Mouse (Mus musculus) liver, embryonic 15.5 days (tissue): Measurements from ENCODE around the gene Ccdc174. TPM values are rescaled to one million over a fixed set of nuclear protein-coding genes. Genes with fewer than 3 reads are reported as not detected.

Source experiments
- ATAC-seq: fragments of 200-750 bp; cut with Nextera tagmentation; 2 replicates; pipeline ENCODE4 v1.8.0; 2017; ENCODE audit warnings: moderate number of reproducible peaks, mild to moderate bottlenecking, moderate library complexity; ENCODE audit not compliant: insufficient read depth
- H3K27ac ChIP-seq: fragments of 300-500 bp; sonication (generic); replicated peaks from 2 replicates; pipeline ENCODE4 v1.5.1; 2015; ENCODE audit warnings: mild to moderate bottlenecking, inconsistent platforms
- H3K27me3 ChIP-seq: fragments of 300-500 bp; sonication (generic); 2 replicates; pipeline ENCODE4 v1.6.1; 2015; ENCODE audit warnings: mild to moderate bottlenecking, inconsistent platforms
- H3K36me3 ChIP-seq: fragments of 300-500 bp; sonication (generic); replicated peaks from 2 replicates; pipeline ENCODE4 v1.6.1; 2015; ENCODE audit warnings: moderate library complexity, mild to moderate bottlenecking, inconsistent platforms
- H3K4me1 ChIP-seq: fragments of 300-500 bp; sonication (generic); replicated peaks from 2 replicates; pipeline ENCODE4 v1.6.1; 2015; ENCODE audit warnings: inconsistent platforms
- H3K4me2 ChIP-seq: fragments of 300-500 bp; sonication (generic); 2 replicates; pipeline ENCODE4 v1.6.1; 2015; ENCODE audit warnings: moderate library complexity, mild to moderate bottlenecking, inconsistent platforms
- H3K4me3 ChIP-seq: fragments of 300-500 bp; sonication (generic); replicated peaks from 2 replicates; pipeline ENCODE4 v1.5.1; 2015; ENCODE audit warnings: mild to moderate bottlenecking, inconsistent platforms
- H3K9ac ChIP-seq: fragments of 300-500 bp; sonication (generic); 2 replicates; pipeline ENCODE4 v1.6.1; 2015; ENCODE audit warnings: moderate library complexity, mild to moderate bottlenecking, inconsistent platforms
- H3K9me3 ChIP-seq: fragments of 300-500 bp; sonication (generic); replicated peaks from 2 replicates; pipeline ENCODE4 v1.6.1; 2016; ENCODE audit warnings: inconsistent platforms
- WGBS: fragments of 180-500 bp; shearing (Covaris S2); methylation state at CpG from one replicate; pipeline ENCODE4 v1.1.7; 2015; ENCODE audit warnings: mixed read lengths; ENCODE audit not compliant: insufficient replicate concordance; 5-methylcytosine and 5-hydroxymethylcytosine counted together
- polyA plus RNA-seq: library from polyadenylated mRNA; unstranded; fragments of >200 nt; fragmentation: Nextera tagmentation; extraction: Ambion mirVana; gene quantifications from 2 replicates; pipeline ENCODE4 v1.2.1, GENCODE M21; 2015

The Ccdc174 gene
- polyA plus RNA-seq = 9.2 and 11.7 TPM in 2 replicates

DNA sequence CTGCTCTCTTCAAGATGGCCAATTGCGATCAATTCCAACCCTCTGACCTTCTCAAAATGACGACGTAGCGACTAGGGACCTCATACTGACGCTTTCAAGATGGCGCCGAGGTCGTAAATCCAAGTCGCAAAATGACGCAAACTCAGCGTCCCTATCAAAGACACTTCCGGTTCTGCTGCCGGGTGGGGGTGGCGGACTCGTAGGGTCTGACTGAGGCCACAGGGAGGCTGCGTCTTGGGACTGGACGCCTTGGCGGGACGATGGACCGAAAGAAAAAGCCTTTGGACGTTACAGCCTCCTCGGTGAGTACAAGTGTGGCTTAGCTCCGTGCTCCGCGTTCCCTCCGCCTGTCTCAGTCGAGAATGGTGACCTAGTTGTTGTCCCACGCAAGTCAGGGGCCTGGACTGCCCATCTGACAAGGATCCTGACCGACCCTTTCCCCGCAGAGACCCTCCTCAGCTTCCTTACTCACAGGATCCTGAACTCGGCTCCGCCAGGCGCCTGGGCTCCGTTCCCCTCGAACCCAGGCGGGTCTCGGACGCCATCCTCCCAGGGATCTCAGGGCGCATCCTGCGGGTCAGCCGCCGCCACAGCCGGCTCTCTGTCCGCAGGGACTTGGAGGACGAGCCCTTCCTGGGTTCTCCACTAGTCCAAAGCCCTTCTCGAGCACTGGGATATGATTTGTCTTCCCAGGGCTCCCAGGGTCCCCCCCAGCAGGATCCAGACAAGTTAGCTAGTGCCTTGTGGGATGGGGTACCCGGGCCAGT, at the start of gene Ccdc174:
Ccdc174 (plus strand) TSS at position 169 of the 767 bp plus-strand sequence.
- H3K4me1 ChIP-seq = peaks cover 23% of the 10 kb centered on the region
- peak within 1 kb of the TSS; percentile 80 for H3K4me2 ChIP-seq
- H3K27me3 ChIP-seq = peaks cover 12% of the 10 kb centered on the region; the same call in 1 of the 2 replicates
- no peaks in the 10 kb centered on the region for H3K9me3 ChIP-seq
- peak within 1 kb of the TSS; percentile 54 for H3K27ac ChIP-seq
- peak; percentile 92 for ATAC-seq
- under 1% methylated on average over 47 of the region's 47 CpGs for WGBS
- peak within 1 kb of the TSS; percentile 79 for H3K4me3 ChIP-seq
- peak within 1 kb of the TSS; percentile 79 for H3K9ac ChIP-seq
- peaks cover 19% of the 10 kb centered on the region for H3K36me3 ChIP-seq

DNA sequence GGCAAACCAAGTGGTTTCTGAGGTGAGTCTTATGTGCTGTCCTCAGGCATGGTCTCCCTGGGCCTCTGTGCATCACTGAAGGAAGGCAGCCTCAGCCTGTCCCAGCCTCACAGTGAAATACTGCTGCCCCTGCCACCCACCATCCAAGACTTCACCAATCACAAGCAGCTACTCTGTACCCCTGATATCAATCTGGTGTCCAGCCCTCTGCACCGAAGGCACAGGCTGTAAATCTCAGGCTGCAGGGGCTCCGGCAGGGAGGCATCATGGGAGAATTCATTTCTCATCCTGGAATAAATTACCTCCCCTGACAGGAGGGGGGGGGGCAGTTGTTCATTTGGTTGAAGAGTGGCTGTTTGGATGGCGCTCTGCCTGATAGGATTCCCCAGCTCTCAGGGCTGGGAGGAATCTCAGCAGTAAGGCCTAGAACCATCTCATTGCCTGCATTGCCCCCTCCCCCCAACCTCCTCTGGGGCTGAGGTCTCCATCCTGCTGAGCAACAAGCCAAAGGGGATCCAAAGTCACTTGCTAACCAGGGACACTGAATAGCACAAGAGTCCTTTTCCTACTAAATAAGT, 44.9 kb upstream of the Ccdc174 start:
- 45% methylated on average over 3 of the region's 3 CpGs for WGBS
- Histone ChIP-seq H3K9ac (no peak overlapping the region), H3K4me2 (no peak overlapping the region), H3K27me3 (peaks cover 10% of the 10 kb centered on the region; the same call in 1 of the 2 replicates), H3K36me3 (no peaks in the 10 kb centered on the region), H3K9me3 (no peaks in the 10 kb centered on the region), H3K4me3 (no peak overlapping the region), H3K27ac (no peak overlapping the region), H3K4me1 (no peaks in the 10 kb centered on the region)
- ATAC-seq = no peak

DNA sequence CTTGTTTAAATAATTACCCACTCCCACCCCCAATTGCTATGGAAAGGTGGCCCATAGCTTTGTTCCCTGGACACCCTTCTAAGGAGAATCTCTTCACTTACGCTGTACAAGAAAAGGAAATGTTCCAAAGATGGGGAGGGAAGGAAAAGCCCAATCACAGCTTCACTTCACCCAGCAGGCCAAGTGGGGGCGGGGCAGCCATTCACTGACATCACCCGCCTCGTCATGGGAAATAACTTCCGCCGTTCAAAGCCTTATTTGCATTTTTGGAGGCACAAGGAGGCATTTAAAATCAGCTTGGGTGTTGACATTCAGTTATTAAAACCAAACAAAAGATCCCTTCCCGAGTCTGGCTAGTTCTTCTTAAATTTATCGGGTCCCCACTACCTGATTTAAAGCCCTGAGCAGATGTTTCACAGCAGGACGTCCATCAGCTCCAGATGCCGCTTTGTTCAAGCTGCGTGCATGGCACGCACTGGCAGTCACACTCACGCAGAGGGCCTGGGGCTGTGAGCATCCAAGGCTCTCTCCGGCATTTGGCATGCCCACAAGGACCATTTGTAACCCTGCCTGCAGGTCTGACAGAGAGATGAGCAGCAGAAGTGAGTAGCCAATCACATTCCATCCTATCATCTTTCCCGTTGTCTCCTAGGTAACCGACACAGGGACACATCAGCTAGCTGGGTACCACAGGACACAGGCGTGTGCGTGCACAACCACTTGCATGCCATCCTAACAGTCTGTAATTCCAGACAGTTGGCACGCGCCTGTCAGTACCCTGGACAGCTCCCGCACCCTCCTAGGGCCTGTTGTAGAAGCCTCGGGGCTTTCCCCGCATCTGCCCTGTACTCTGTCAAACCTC, 38.6 kb upstream of the Ccdc174 start:
- no peak for ATAC-seq
- Histone ChIP-seq H3K27me3 (peaks cover 58% of the 10 kb centered on the region), H3K4me2 (no peak overlapping the region), H3K4me1 (0 out of 2 replicates have a peak, but pooled peaks cover 3% of the 10 kb centered on the region), H3K36me3 (no peaks in the 10 kb centered on the region), H3K9me3 (no peaks in the 10 kb centered on the region), H3K4me3 (no peak overlapping the region), H3K27ac (no peak overlapping the region), H3K9ac (no peak overlapping the region)
- 14% methylated on average over 23 of the region's 23 CpGs for WGBS

DNA sequence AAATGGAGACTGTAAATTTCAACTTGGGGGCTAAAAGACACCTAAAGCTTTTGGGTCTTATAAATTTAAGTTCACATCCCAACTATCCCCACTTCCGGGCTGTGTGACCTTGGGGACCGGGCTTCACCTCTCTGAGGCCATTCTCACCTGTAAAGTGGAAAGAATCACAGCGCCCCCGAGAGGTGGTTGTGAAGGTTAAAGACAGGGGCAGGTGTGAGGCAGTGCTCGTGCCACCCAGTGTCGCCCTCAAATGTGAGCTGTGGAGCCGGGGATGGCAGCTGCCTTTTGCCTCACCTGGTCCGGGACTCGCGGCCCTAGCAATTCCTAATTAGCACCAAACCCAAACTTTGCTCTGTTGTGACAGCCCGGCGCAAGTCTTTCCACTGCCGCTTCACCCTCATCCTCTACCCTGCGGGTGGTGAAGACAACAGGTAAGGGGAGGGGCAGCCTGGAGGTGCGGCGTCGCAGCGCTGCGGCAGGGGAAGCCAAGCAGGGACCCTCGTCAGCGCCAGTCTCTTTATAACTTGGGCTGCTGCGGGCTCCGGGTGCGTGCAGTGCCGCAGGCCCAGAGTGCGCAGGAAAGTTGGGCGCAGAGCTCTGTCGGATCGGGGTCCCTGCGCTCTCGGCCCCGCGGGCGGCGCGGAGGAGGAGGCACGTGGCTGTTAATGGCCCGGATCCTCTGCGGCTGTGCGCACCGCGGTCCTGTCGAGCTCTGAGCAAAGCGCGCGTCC, 34.8 kb upstream of the Ccdc174 start:
- Histone ChIP-seq H3K9me3 (no peaks in the 10 kb centered on the region), H3K27me3 (peaks cover 80% of the 10 kb centered on the region), H3K4me2 (peak overlapping the region; percentile 46), H3K4me1 (0 out of 2 replicates have a peak, but pooled peaks cover 3% of the 10 kb centered on the region), H3K36me3 (no peaks in the 10 kb centered on the region), H3K9ac (no peak overlapping the region), H3K4me3 (peak overlapping the region; percentile 22; the same call in 1 of the 2 replicates), H3K27ac (no peak overlapping the region)
- no peak for ATAC-seq
- WGBS = 3% methylated on average over 45 of the region's 46 CpGs

DNA sequence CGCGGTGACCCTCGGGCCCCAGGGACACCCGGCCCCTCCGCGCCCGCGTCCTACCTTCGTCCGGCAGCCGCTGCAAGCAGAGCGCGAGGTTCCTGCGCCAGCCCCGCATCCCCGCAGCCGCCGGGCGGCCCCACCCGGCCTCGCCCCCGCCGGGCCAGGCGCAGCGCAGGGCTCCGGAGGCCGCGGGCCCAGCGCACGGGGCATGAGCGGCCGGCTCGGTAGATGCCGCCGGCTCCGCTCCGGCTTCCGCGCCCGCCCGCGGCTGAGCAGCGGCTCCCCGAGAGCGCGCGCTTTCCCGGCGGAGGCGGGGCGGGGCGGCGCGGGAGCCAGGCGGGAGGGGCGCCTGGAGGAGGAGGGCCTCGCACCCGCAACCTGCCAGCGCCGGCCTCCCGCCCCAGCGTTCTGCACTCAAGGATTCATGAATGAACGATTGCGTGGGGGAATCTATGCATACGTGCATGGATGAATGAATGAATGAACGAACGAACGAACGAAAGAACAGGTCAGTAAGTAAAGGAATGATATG, 34.2 kb upstream of the Ccdc174 start:
- no peaks in the 10 kb centered on the region for H3K36me3 ChIP-seq
- 0 out of 2 replicates have a peak, but pooled peaks cover 3% of the 10 kb centered on the region for H3K4me1 ChIP-seq
- no peak overlapping the region for H3K27ac ChIP-seq
- 4% methylated on average over 69 of the region's 69 CpGs for WGBS
- H3K9me3 ChIP-seq = no peaks in the 10 kb centered on the region
- H3K4me3 ChIP-seq = peak overlapping the region; percentile 22; the same call in 1 of the 2 replicates
- no peak for ATAC-seq
- H3K4me2 ChIP-seq = peak overlapping the region; percentile 46
- H3K27me3 ChIP-seq = peaks cover 82% of the 10 kb centered on the region
- no peak overlapping the region for H3K9ac ChIP-seq

DNA sequence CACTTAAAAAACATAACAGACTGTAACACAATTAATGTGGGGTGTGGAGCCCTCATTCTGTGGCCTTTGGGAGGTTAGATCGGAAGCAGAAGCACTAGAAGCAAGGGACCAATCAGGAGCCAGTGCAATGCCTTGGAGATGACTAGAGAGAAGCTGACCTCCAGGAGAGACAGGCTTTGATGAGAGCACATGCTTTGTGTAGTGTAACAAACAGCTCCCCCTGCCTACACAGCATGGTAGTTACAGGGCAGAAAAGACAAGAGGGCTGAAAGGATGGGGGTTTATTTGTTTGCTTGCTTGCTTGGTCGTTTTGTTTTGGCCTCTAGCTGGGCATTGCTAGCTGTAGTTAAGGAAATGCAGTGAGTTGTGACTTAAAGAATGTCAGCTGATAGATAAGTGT, 25.3 kb upstream of the Ccdc174 start:
- Histone ChIP-seq H3K27me3 (0 out of 2 replicates have a peak, but pooled peaks cover 5% of the 10 kb centered on the region), H3K27ac (no peak overlapping the region), H3K9me3 (no peaks in the 10 kb centered on the region), H3K4me2 (no peak overlapping the region), H3K4me3 (no peak overlapping the region), H3K36me3 (no peaks in the 10 kb centered on the region), H3K9ac (no peak overlapping the region), H3K4me1 (no peaks in the 10 kb centered on the region)
- 7% methylated on average over 2 of the region's 2 CpGs for WGBS
- ATAC-seq = no peak

DNA sequence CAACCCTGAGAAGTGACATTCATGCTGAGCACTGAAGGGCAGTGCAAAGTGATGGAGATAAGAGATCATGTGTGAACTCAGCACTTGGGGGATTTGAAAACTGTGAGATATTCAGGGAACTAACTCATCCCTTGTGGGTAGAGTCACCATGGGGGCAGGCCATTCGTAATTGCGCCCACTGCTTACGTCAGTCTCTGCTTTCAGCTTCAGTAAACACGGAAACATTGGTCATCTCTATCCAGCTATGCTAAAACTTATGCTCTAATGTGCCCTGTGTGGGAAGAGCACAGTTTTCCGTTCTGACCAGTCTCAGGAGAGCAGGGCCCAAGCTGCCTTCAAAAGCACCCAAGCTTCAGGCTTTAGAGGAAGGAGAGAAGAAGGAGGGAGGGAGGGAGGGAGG, 19.5 kb upstream of the Ccdc174 start:
- Histone ChIP-seq H3K27me3 (0 out of 2 replicates have a peak, but pooled peaks cover 3% of the 10 kb centered on the region), H3K4me3 (no peak overlapping the region), H3K9ac (no peak overlapping the region), H3K4me1 (no peaks in the 10 kb centered on the region), H3K36me3 (no peaks in the 10 kb centered on the region), H3K9me3 (no peaks in the 10 kb centered on the region), H3K4me2 (no peak overlapping the region), H3K27ac (no peak overlapping the region)
- WGBS = 49% methylated on average over 5 of the region's 5 CpGs
- no peak for ATAC-seq

DNA sequence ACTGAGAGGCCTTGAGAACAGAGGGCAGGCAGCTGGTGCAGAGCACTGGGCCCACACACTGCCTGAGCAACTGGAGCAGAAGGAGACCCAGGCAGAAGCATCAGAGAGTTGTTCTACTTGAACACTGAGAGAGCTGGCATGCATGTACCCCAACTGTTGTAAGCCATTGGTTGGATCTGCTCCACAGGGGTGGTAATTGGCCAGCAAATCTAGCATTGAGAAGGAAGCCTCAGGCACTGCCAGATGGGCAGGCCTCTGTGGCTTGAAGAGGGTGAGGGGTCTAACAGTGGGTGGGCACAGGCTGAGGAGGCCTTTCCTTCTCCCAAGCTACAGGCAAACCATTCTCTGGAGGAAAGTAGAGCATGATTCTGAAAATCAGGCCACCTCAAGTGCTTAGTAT, 15.0 kb upstream of the Ccdc174 start:
- H3K9me3 ChIP-seq = no peaks in the 10 kb centered on the region
- H3K4me2 ChIP-seq = no peak overlapping the region
- no peaks in the 10 kb centered on the region for H3K36me3 ChIP-seq
- H3K27ac ChIP-seq = no peak overlapping the region
- H3K9ac ChIP-seq = no peak overlapping the region
- ATAC-seq = no peak
- H3K4me1 ChIP-seq = no peaks in the 10 kb centered on the region
- H3K4me3 ChIP-seq = no peak overlapping the region
- H3K27me3 ChIP-seq = no peaks in the 10 kb centered on the region

DNA sequence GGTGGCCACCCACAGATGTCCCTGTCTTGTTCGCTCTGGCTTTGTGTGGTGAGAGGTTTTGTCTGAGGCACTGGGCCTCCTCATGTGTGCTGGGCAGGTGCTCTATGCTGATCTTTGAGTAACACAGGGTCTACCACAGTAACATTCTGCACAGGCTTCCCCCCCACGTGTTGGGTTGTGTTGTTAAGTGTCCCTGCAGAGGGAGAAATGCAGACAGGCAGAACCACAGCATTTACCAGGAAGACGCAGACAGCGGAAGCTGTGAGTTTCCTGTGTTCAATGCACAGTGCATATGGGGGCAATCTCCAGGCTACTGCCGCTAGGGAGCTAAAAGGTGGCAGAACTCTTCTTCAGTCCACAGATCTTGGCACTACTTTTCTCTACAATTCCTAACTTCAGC, 13.3 kb upstream of the Ccdc174 start:
- 39% methylated on average over 5 of the region's 5 CpGs for WGBS
- Histone ChIP-seq H3K4me1 (no peaks in the 10 kb centered on the region), H3K9ac (no peak overlapping the region)

DNA sequence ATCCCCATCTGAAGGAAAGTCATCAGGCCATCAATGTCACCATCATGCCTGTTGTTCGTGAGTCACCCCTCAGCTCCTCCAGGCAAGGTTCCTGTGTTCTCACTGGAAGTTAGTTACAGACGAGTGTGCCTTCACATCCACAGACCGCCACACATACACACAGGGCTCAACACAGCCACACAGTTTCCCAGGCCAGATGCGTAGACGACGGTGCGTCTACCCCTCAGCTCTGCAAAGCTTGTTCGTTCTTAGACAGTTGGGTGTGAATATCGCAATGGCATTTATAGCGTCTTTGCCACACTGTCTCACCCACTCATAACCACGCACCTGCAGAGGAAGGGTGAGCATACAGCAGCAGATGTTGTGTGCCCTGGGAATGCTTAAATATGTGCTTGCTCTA, 12.3 kb upstream of the Ccdc174 start:
- 70% methylated on average over 11 of the region's 11 CpGs for WGBS
- ATAC-seq = no peak
- no peak overlapping the region for H3K4me3 ChIP-seq

More for the DNA sequence above, 13.3 kb upstream of the Ccdc174 start:
- Histone ChIP-seq H3K27ac (no peak overlapping the region), H3K36me3 (no peaks in the 10 kb centered on the region), H3K4me2 (no peak overlapping the region), H3K9me3 (no peaks in the 10 kb centered on the region), H3K27me3 (no peaks in the 10 kb centered on the region), H3K4me3 (no peak overlapping the region)
- ATAC-seq = no peak

More for the DNA sequence above, 12.3 kb upstream of the Ccdc174 start:
- H3K4me1 ChIP-seq = no peaks in the 10 kb centered on the region
- no peaks in the 10 kb centered on the region for H3K36me3 ChIP-seq
- no peak overlapping the region for H3K9ac ChIP-seq
- no peaks in the 10 kb centered on the region for H3K27me3 ChIP-seq
- no peak overlapping the region for H3K27ac ChIP-seq
- H3K4me2 ChIP-seq = no peak overlapping the region
- H3K9me3 ChIP-seq = no peaks in the 10 kb centered on the region
